Mouse (Mus musculus): ENCODE results near the gene Tfeb.

GRCm38 (mm10) chr17:47818038-47818725, 81.4 kb downstream of the Tfeb start:
- TF ChIP-seq CTCF (IDR thresholded peaks at IDR 0.05; ENCODE audit: insufficient read depth, low read length) (no peak), POLR2A (IDR thresholded peaks at IDR 0.05; ENCODE audit: borderline replicate concordance, extremely low read depth, low read depth, low read length) (no peak)
